Mouse (Mus musculus): ENCODE results near the gene H2-K1.

GRCm38 (mm10) chr17:33955555-33956214 is 44.5 kb downstream of the H2-K1 start, which contains the start of the genes Vps52 and Rps18:
- TF ChIP-seq CTCF (IDR thresholded peaks at IDR 0.05; ENCODE audit: low read depth, low read length) (no peak), POLR2A (IDR thresholded peaks at IDR 0.05; ENCODE audit: insufficient read depth, low read length) (peak; percentile 95), EP300 (IDR thresholded peaks at IDR 0.05; ENCODE audit: insufficient read depth, low read depth, low read length) (no peak)
